Mouse (Mus musculus) mouse embryonic stem cell (cell line): ENCODE data around the gene Diaph3.
"Not testable (repeated sequence)": the region's sequence is repeated elsewhere in the genome, so short reads cannot be mapped to it uniquely, and the experiment has no call there.

Source experiments
- in situ Hi-C, 2 experiments: fragments of 300-500 bp; cut with MboI; formaldehyde crosslinking; loops; 1 replicate in 1 of 2; 3 replicates in 1 of 2; pipeline ENCODE4 v1.14.3; 2019 to 2020; ENCODE audit warnings: low sequenced_read_pairs in 2 of 2, low pct_unique_long_range_greater_than_20kb in 1 of 2, mixed read lengths in 1 of 2; ENCODE audit not compliant: unreplicated experiment in 1 of 2

Diaph3 gene

GRCm38 (mm10) chr14:87088928-87089327 is 52.1 kb downstream of the Diaph3 start:
- in situ Hi-C loops = no loop called here

GRCm38 (mm10) chr14:87088456-87088855 is 52.6 kb downstream of the Diaph3 start:
- in situ Hi-C loops = no loop called here

- in situ Hi-C loops = no loop called here
These were observed 53.0 kb downstream of the Diaph3 start for GRCm38 (mm10) chr14:87087996-87088395.

- in situ Hi-C loops = not testable (repeated sequence)
These were observed 56.1 kb downstream of the Diaph3 start for GRCm38 (mm10) chr14:87084906-87085305.

- in situ Hi-C loops = no loop called here
These were observed 57.1 kb downstream of the Diaph3 start for GRCm38 (mm10) chr14:87083911-87084310.

- in situ Hi-C loops = no loop called here
These were observed 61.3 kb downstream of the Diaph3 start for GRCm38 (mm10) chr14:87079725-87080124.

- in situ Hi-C loops = no loop called here
These were observed 66.0 kb downstream of the Diaph3 start for GRCm38 (mm10) chr14:87075021-87075531.

GRCm38 (mm10) chr14:87064281-87064680 is 76.8 kb downstream of the Diaph3 start:
- in situ Hi-C loops = no loop called here

- in situ Hi-C loops = no loop called here
These were observed 84.9 kb downstream of the Diaph3 start for GRCm38 (mm10) chr14:87056169-87056568.

- in situ Hi-C loops = no loop called here
These were observed 89.8 kb downstream of the Diaph3 start for GRCm38 (mm10) chr14:87051187-87051586.

GRCm38 (mm10) chr14:87044401-87044806 is 96.6 kb downstream of the Diaph3 start:
- in situ Hi-C loops = no loop called here

GRCm38 (mm10) chr14:87020240-87020639 is 120.8 kb downstream of the Diaph3 start:
- in situ Hi-C loops = no loop called here

GRCm38 (mm10) chr14:87019687-87020086 is 121.3 kb downstream of the Diaph3 start:
- in situ Hi-C loops = no loop called here

- in situ Hi-C loops = no loop called here
These were observed 143.7 kb downstream of the Diaph3 start for GRCm38 (mm10) chr14:86997318-86997717.

GRCm38 (mm10) chr14:86951169-86951568 is 189.9 kb downstream of the Diaph3 start:
- in situ Hi-C loops = no loop called here

GRCm38 (mm10) chr14:86937953-86938352 is 203.1 kb downstream of the Diaph3 start:
- in situ Hi-C loops = no loop called here

- in situ Hi-C loops = no loop called here
These were observed 204.6 kb downstream of the Diaph3 start for GRCm38 (mm10) chr14:86936424-86936823.

- in situ Hi-C loops = no loop called here
These were observed 210.3 kb downstream of the Diaph3 start for GRCm38 (mm10) chr14:86930763-86931162.

GRCm38 (mm10) chr14:86926827-86927226 is 214.2 kb downstream of the Diaph3 start:
- in situ Hi-C loops = no loop called here

GRCm38 (mm10) chr14:86898898-86899297 is 242.1 kb downstream of the Diaph3 start:
- in situ Hi-C loops = no loop called here
